In genomic region chr8:47713171-47713663, GRCm38 (mm10) we compare ENCODE assay signal across 7 mouse cellular contexts. TPM values are rescaled to one million over a fixed set of nuclear protein-coding genes. Genes with fewer than 3 reads are reported as not detected.
DNase-seq lines count a peak whose midpoint lies in the region; ATAC-seq and TF ChIP-seq lines count a peak whose summit lies in the region.

No protein-coding gene starts in this region.

- peak overlapping the region; percentile 92 for H3K9ac ChIP-seq in forebrain, postnatal 0 days
- peak overlapping the region; percentile 90 for H3K9ac ChIP-seq in midbrain, embryonic 11.5 days (ENCODE audit: low read length)

- peaks cover 20% of the 10 kb centered on the region for H3K36me3 ChIP-seq in forebrain, postnatal 0 days (ENCODE audit: insufficient read depth)
- H3K36me3 ChIP-seq in limb, embryonic 10.5 days = peaks cover 35% of the 10 kb centered on the region
- peaks cover 4% of the 10 kb centered on the region; the same call in 1 of the 2 replicates for H3K36me3 ChIP-seq in midbrain, embryonic 11.5 days (ENCODE audit: control insufficient read depth, insufficient read depth, low read length)
- H3K36me3 ChIP-seq in thymus, adult 2 months (ENCODE audit: control insufficient read depth, insufficient read depth, low read length) = peaks cover 23% of the 10 kb centered on the region

- H3K4me2 ChIP-seq in forebrain, postnatal 0 days (ENCODE audit: low read depth) = peak overlapping the region; percentile 62
- H3K4me2 ChIP-seq in midbrain, embryonic 11.5 days = peak overlapping the region; percentile 77

- peak; percentile 45 for ATAC-seq in forebrain, postnatal 0 days
- peak; percentile 60 for ATAC-seq in midbrain, embryonic 11.5 days (ENCODE audit: low FRiP score)

- TF ChIP-seq POLR2A in thymus, adult 2 months (IDR thresholded peaks at IDR 0.05; ENCODE audit: control insufficient read depth, extremely low read depth, insufficient read depth, low read length, poor library complexity) = no peak

- peak; percentile 3 for DNase-seq in ovary, adult 18-20 months (ENCODE audit: low spot score)
- no peak for DNase-seq in ovary, postnatal 36 days (ENCODE audit: low spot score)
- DNase-seq in forebrain, postnatal 0 days = no peak
- no peak for DNase-seq in limb, embryonic 10.5 days (ENCODE audit: low spot score)
- peak; percentile 96 for DNase-seq in midbrain, embryonic 11.5 days (ENCODE audit: low spot score, missing footprints)
- DNase-seq in thymus, adult 2 months = peak; percentile 61

- no peaks in the 10 kb centered on the region for H3K9me3 ChIP-seq in forebrain, postnatal 0 days (ENCODE audit: low read length)
- H3K9me3 ChIP-seq in limb, embryonic 10.5 days (replicated peaks) = no peaks in the 10 kb centered on the region
- no peaks in the 10 kb centered on the region for H3K9me3 ChIP-seq in midbrain, embryonic 11.5 days (ENCODE audit: control insufficient read depth, low read length)

- peak overlapping the region; percentile 72 for H3K27ac ChIP-seq in brown adipose tissue, adult 24 weeks (replicated peaks; ENCODE audit: low read depth, low read length)
- H3K27ac ChIP-seq in forebrain, postnatal 0 days (ENCODE audit: low read depth, low read length) = peak overlapping the region; percentile 95
- peak overlapping the region; percentile 94 for H3K27ac ChIP-seq in limb, embryonic 10.5 days
- peak overlapping the region; percentile 89 for H3K27ac ChIP-seq in midbrain, embryonic 11.5 days (ENCODE audit: low read depth, low read length)
- peak overlapping the region; percentile 54 for H3K27ac ChIP-seq in thymus, adult 2 months (ENCODE audit: control insufficient read depth, insufficient read depth, low read length)

- no peaks in the 10 kb centered on the region for H3K27me3 ChIP-seq in forebrain, postnatal 0 days (ENCODE audit: insufficient read depth, low read length)
- no peaks in the 10 kb centered on the region for H3K27me3 ChIP-seq in limb, embryonic 10.5 days (ENCODE audit: low read depth, poor library complexity, severe bottlenecking)
- no peaks in the 10 kb centered on the region for H3K27me3 ChIP-seq in midbrain, embryonic 11.5 days (ENCODE audit: control insufficient read depth, insufficient read depth, low read length)
- no peaks in the 10 kb centered on the region for H3K27me3 ChIP-seq in thymus, adult 2 months (ENCODE audit: control insufficient read depth, insufficient read depth, low read length)

- peak; percentile 33 for TF ChIP-seq CTCF in forebrain, postnatal 0 days (IDR thresholded peaks at IDR 0.05; ENCODE audit: low read depth)
- no peak for TF ChIP-seq CTCF in thymus, adult 2 months (IDR thresholded peaks at IDR 0.05; ENCODE audit: borderline replicate concordance, control insufficient read depth, extremely low read depth, insufficient read depth, low read length, poor library complexity)

- WGBS in forebrain, postnatal 0 days = 6% methylated on average over 43 of the region's 44 CpGs
- under 1% methylated on average over 44 of the region's 44 CpGs for WGBS in limb, embryonic 10.5 days
- under 1% methylated on average over 44 of the region's 44 CpGs for WGBS in midbrain, embryonic 11.5 days
- WGBS in thymus, adult 2 months = under 1% methylated on average over 44 of the region's 44 CpGs

- H3K4me3 ChIP-seq in brown adipose tissue, adult 24 weeks (ENCODE audit: insufficient read depth, low read depth, low read length) = peak overlapping the region; percentile 99
- H3K4me3 ChIP-seq in forebrain, postnatal 0 days (ENCODE audit: low read depth, low read length) = peak overlapping the region; percentile 90
- H3K4me3 ChIP-seq in limb, embryonic 10.5 days = peak overlapping the region; percentile 91
- peak overlapping the region; percentile 99 for H3K4me3 ChIP-seq in midbrain, embryonic 11.5 days (ENCODE audit: low read depth, low read length)
- peak overlapping the region; percentile 88 for H3K4me3 ChIP-seq in thymus, adult 2 months (ENCODE audit: control insufficient read depth, insufficient read depth, low read length)

- H3K4me1 ChIP-seq in brown adipose tissue, adult 24 weeks (ENCODE audit: control insufficient read depth, insufficient read depth, insufficient read length, low read length) = no peaks in the 10 kb centered on the region; the same call in 1 of the 2 replicates
- no peaks in the 10 kb centered on the region for H3K4me1 ChIP-seq in forebrain, postnatal 0 days (ENCODE audit: insufficient read depth)
- peaks cover 14% of the 10 kb centered on the region for H3K4me1 ChIP-seq in limb, embryonic 10.5 days
- H3K4me1 ChIP-seq in midbrain, embryonic 11.5 days (ENCODE audit: control insufficient read depth, insufficient read depth, low read length) = peaks cover 8% of the 10 kb centered on the region; the same call in 1 of the 2 replicates
- peaks cover 4% of the 10 kb centered on the region; the same call in 1 of the 2 replicates for H3K4me1 ChIP-seq in thymus, adult 2 months (replicated peaks; ENCODE audit: control insufficient read depth, insufficient read depth, low read length)

RNA-seq across cellular contexts. Expression of gene Cdkn2aip, which starts 0.5 kb away (rescaled TPM):
- 5.0 and 6.1 TPM in 2 replicates for polyA plus RNA-seq in brown adipose tissue, adult 24 weeks (2012; ENCODE audit: insufficient read depth, insufficient read length, missing spikeins)
- 29.5 and 31.1 TPM in 2 replicates for total RNA-seq in forebrain, postnatal 0 days (2014; rRNA removed)
- polyA plus RNA-seq in forebrain, postnatal 0 days (2015; fragmentation: Nextera tagmentation; extraction: Ambion mirVana) = 24.0 and 24.4 TPM in 2 replicates
- 31.5 and 33.6 TPM in 2 replicates for polyA plus RNA-seq in limb, embryonic 10.5 days (2016; fragmentation: Nextera tagmentation; extraction: Ambion mirVana)
- polyA plus RNA-seq in midbrain, embryonic 11.5 days (2014; fragmentation: Nextera tagmentation; extraction: Ambion mirVana) = 48.1 and 52.6 TPM in 2 replicates
- polyA plus RNA-seq in thymus, adult 2 months (2012; rRNA removed) = 31.0 and 36.3 TPM in 2 replicates

RNA-seq across cellular contexts. Expression of gene Ing2, which starts 37.9 kb away (rescaled TPM):
- 8.8 and 15.4 TPM in 2 replicates for polyA plus RNA-seq in brown adipose tissue, adult 24 weeks (2012; ENCODE audit: insufficient read depth, insufficient read length, missing spikeins)
- total RNA-seq in forebrain, postnatal 0 days (2014; rRNA removed) = 8.9 TPM in 2 replicates
- 11.1 and 13.1 TPM in 2 replicates for polyA plus RNA-seq in forebrain, postnatal 0 days (2015; fragmentation: Nextera tagmentation; extraction: Ambion mirVana)
- 12.3 and 13.1 TPM in 2 replicates for polyA plus RNA-seq in limb, embryonic 10.5 days (2016; fragmentation: Nextera tagmentation; extraction: Ambion mirVana)
- polyA plus RNA-seq in midbrain, embryonic 11.5 days (2014; fragmentation: Nextera tagmentation; extraction: Ambion mirVana) = 11.1 and 12.0 TPM in 2 replicates
- 4.2 and 5.4 TPM in 2 replicates for polyA plus RNA-seq in thymus, adult 2 months (2012; rRNA removed)

Comparison
In these comparisons a context has a peak if more than half of its experiments do, and no peak if none do; other contexts are left out.
1. DNase-seq: peak in ovary, adult 18-20 months (single experiment), midbrain, embryonic 11.5 days (single experiment) and thymus, adult 2 months (single experiment); none in ovary, postnatal 36 days (single experiment), forebrain, postnatal 0 days (single experiment) and limb, embryonic 10.5 days (single experiment).
2. Peak in every context shown above with its lines, with median percentiles within 50 percentile points of each other: H3K27ac ChIP-seq and H3K4me3 ChIP-seq.